Mouse (Mus musculus) embryo, embryonic 9.5 days (tissue): Measurements from ENCODE around the gene Pnlip.

Experiments used
- DNase-seq: peaks from one replicate; pipeline ENCODE4 v3.0.0-alpha.2; 2017; ENCODE audit errors: extremely low spot score

Pnlip gene

GRCm38 (mm10) chr19:58652198-58652597, at the start of gene Pnlip:
Pnlip (plus strand) TSS chr19:58652498.
- DNase-seq = no peak

- DNase-seq = no peak
Measured at GRCm38 (mm10) chr19:58609716-58610115, 42.6 kb upstream of the Pnlip start.

DNA sequence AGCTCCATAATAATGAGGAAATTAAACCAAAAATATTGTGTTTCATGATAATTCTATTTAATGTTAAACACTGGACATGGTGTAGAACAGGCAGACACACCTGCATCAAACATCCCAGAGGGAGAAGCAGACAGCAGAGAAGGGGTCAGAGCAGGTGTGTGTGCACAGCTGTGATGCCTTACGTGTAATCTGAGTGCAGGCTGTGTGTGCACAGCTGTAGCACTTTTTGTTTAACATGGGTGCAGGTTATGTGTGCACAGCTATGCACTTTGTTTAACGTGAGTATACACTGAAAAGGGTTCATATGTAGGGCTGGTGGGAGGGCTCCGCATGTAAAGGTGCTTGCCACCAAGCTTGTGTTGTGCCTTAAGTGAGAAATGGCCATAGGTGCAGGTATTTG, 39.6 kb upstream of the Pnlip start:
- DNase-seq = no peak

- DNase-seq = no peak
Measured at GRCm38 (mm10) chr19:58616606-58617005, 35.7 kb upstream of the Pnlip start.

GRCm38 (mm10) chr19:58620661-58621060, 31.6 kb upstream of the Pnlip start:
- DNase-seq = no peak

GRCm38 (mm10) chr19:58621646-58622045, 30.7 kb upstream of the Pnlip start:
- no peak for DNase-seq

DNA sequence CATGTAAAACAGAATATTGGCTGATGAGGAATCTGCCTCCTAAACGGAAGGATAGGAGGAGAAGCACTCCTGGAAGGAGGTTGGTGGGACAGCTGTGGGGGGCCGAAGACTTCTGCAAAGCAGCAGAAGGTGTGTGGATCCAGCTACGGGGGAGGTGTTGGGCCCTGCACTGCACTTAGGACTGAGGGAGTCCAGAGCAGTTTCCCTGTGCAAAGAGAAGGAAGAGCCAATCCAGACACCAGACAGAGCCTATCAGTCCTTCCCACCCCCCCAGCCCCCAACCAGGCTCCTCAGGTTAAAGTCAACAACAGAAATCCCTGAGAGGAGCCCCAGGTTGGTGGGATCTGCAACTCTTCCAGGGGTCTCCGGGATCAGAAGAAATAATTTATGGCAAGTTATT, 27.5 kb upstream of the Pnlip start:
- no peak for DNase-seq

- DNase-seq = no peak
Measured at GRCm38 (mm10) chr19:58625254-58625947, 26.9 kb upstream of the Pnlip start.

- peak; percentile 51 for DNase-seq
Measured at GRCm38 (mm10) chr19:58627406-58628337, 24.6 kb upstream of the Pnlip start.

DNA sequence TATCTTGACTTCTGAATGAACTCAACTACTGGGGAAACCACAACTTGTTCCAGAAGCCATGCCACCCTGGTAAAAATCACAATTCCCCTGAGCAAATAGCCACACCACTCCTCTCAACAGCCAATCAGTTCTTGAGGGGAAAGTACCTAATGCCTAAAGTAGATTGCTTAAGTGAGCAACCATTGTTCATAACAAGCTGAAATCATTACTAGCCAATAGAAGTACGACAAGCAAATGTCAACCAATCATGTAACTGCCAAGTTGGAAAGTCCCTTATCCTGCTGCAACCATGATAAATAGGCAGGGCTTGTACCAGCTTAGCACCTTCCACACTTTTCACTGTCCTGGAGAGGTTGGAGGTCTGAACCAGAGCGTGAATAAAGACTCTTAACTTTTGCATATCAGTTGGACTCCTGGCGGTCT, 22.9 kb upstream of the Pnlip start:
- DNase-seq = no peak

DNA sequence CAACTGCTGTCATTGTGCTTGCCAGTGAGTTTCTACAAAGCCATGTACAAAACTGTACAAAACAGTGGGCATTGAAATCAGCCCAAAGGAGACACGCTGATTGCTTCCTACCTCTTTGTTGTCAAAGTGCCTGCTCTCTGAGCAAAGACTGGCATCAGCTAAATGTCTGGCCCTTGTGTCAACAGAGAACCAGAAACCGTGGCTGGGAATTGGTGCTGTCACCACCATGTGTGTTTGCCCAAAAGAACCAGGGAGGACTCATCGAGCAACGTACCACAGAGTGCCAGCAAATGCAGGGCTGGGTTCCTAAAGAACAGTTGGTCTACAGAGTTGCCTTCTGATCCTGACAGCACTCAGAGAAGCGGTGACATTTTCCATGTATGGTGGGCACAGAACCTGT, 2.3 kb upstream of the Pnlip start:
- no peak for DNase-seq

GRCm38 (mm10) chr19:58662098-58662497, 9.8 kb downstream of the Pnlip start:
- no peak for DNase-seq

DNA sequence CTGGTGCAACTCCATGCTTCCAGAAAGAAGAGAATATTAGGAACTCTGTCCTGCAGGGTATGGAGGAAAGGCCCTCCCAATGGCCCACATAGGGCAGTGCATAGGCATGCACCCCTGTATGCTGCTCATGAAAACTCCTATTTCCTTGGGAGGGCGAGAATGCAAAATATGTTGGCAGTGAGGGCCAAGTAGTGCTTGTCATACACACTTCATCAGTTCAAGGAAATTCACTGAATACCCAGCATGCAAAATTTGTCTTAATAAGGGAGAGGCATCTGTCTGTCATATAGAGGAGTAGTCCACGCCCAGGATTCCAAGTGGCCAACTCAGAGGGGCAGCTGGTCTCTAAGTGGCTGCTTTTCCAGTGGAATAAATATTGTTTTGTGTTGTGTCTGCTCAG, 11.0 kb downstream of the Pnlip start:
- no peak for DNase-seq

GRCm38 (mm10) chr19:58664901-58665300, 12.6 kb downstream of the Pnlip start:
- DNase-seq = no peak

GRCm38 (mm10) chr19:58674644-58675043, 22.3 kb downstream of the Pnlip start:
- no peak for DNase-seq

DNA sequence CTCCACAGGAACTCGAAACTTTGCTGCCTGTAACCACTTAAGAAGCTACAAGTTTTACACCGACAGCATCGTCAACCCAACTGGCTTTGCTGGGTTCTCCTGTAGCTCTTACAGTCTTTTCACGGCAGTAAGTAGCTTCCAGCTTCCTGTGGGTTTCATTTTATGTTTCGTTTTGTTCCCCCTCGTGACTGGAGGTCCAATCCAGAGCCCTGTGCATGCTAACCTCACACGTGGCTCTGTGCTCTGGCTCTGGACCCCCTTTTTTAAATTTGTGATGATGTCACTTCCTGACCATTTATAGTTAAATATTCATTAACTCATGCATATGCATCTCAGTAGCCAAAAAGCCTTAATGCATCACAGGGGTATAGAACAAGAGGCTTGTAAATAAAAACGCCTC, 24.8 kb downstream of the Pnlip start:
- DNase-seq = no peak

- no peak for DNase-seq
Measured at GRCm38 (mm10) chr19:58688933-58689332, 36.6 kb downstream of the Pnlip start.

GRCm38 (mm10) chr19:58695314-58695713, 43.0 kb downstream of the Pnlip start:
- DNase-seq = no peak

GRCm38 (mm10) chr19:58696235-58696634, 43.9 kb downstream of the Pnlip start:
- DNase-seq = no peak

DNA sequence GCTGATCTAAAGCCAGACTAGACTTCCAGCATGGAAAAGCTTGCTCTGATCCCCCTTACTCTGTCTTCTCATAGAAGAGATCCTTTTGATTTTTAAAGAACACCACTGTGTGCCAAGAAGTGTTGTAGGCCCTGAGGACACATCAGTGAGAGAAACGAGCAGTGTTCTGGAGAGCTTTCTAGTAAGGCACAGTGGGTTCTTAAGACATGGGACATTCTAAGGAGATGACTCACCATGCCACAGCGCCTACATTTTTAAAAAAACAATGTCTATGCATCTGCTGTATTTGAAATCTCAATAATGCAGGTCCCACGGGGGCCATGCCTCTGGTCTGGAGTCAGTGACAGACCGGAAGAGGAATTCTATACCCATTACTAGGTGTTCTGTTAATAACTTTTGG, 52.3 kb downstream of the Pnlip start:
- DNase-seq = no peak

- DNase-seq = no peak
Measured at GRCm38 (mm10) chr19:58708611-58709010, 56.3 kb downstream of the Pnlip start.

DNA sequence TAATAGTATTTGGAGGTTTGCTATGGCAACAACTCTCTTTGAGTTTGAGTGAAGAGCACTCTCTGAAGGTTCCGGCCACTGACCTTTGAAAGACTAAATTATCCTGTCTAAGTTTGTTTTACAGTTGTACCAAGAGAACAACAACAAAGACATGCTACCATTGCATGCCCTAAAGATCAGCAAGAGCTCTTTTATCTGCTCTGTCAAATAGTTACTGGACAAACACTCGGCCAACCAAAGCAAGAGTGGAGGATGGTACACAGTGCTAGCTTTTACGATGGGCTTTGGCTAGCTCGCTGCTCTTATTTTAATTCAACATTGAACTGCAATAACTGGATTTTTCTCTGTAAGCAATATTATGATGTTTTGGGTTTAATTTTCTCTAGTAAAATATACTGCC, 65.6 kb downstream of the Pnlip start:
- DNase-seq = no peak

- DNase-seq = no peak
Measured at GRCm38 (mm10) chr19:58720439-58720838, 68.1 kb downstream of the Pnlip start.
